Mouse (Mus musculus) neural tube, embryonic 13.5 days (tissue): ENCODE data around the gene Vps8. TPM values are rescaled to one million over a fixed set of nuclear protein-coding genes. Genes with fewer than 3 reads are reported as not detected.

Experiments
- ATAC-seq: fragments of 200-750 bp; cut with Nextera tagmentation; 2 replicates; pipeline ENCODE4 v1.8.0; 2017; ENCODE audit warnings: low read depth, mild to moderate bottlenecking, moderate TSS enrichment, moderate library complexity
- H3K27ac ChIP-seq: fragments of 300-500 bp; sonication (generic); replicated peaks from 2 replicates; pipeline ENCODE4 v1.5.1; 2015; ENCODE audit warnings: moderate library complexity, mild to moderate bottlenecking, inconsistent platforms
- H3K27me3 ChIP-seq: fragments of 300-500 bp; sonication (generic); 2 replicates; pipeline ENCODE4 v1.6.1; 2015; ENCODE audit warnings: mild to moderate bottlenecking, inconsistent platforms
- H3K36me3 ChIP-seq: fragments of 300-500 bp; sonication (generic); 2 replicates; pipeline ENCODE4 v1.6.1; 2015; ENCODE audit warnings: mild to moderate bottlenecking, inconsistent platforms
- H3K4me1 ChIP-seq: fragments of 300-500 bp; sonication (generic); replicated peaks from 2 replicates; pipeline ENCODE4 v1.6.1; 2015; ENCODE audit warnings: inconsistent platforms
- H3K4me2 ChIP-seq: fragments of 300-500 bp; sonication (generic); 2 replicates; pipeline ENCODE4 v1.6.1; 2015; ENCODE audit warnings: inconsistent platforms, mild to moderate bottlenecking, moderate library complexity
- H3K4me3 ChIP-seq: fragments of 300-500 bp; sonication (generic); 2 replicates; pipeline ENCODE4 v1.5.1; 2015; ENCODE audit warnings: mild to moderate bottlenecking, inconsistent platforms
- H3K9ac ChIP-seq: fragments of 300-500 bp; sonication (generic); 2 replicates; pipeline ENCODE4 v1.6.1; 2015; ENCODE audit warnings: moderate library complexity, mild to moderate bottlenecking, inconsistent platforms
- H3K9me3 ChIP-seq: fragments of 300-500 bp; sonication (generic); 2 replicates; pipeline ENCODE4 v1.6.1; 2016; ENCODE audit warnings: inconsistent platforms
- WGBS: fragments of 180-500 bp; shearing (Covaris S2); methylation state at CpG from one replicate; pipeline ENCODE4 v1.1.7; 2015; 5-methylcytosine and 5-hydroxymethylcytosine counted together
- polyA plus RNA-seq: library from polyadenylated mRNA; unstranded; fragments of >200 nt; fragmentation: Nextera tagmentation; extraction: Ambion mirVana; gene quantifications from 2 replicates; pipeline ENCODE4 v1.2.1, GENCODE M21; 2015

Gene Vps8
- polyA plus RNA-seq, 1 experiment from 2014 or later, result 26.7 TPM

- Histone ChIP-seq H3K27me3 (no peaks in the 10 kb centered on the region), H3K4me3 (no peak overlapping the region), H3K9me3 (no peaks in the 10 kb centered on the region), H3K4me2 (no peak overlapping the region), H3K27ac (no peak overlapping the region), H3K36me3 (peaks cover 18% of the 10 kb centered on the region), H3K9ac (no peak overlapping the region), H3K4me1 (no peaks in the 10 kb centered on the region)
- WGBS, result 87% methylated on average over 7 of the region's 7 CpGs
- ATAC-seq, result no peak
These were observed 113.5 kb downstream of the Vps8 start for GRCm38 (mm10) chr16:21536240-21537005.

DNA sequence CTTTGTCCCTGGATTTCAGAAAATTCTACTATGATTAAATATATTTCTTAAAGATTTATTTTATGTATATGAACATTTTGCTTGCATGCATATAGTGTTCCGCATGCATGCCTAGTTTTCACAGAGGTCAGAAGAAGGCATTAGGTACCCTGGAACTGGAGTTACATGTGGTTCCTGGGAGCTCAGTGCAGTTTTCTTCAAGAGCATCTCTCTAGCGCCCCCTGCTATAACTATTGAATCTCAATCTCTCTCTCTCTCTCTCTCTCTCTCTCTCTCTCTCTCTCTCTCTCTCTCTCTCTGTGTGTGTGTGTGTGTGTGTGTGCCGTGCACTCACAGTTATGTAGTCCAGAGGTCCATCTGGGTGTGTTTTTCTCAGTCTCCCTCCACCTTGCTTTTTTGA is 114.4 kb downstream of the Vps8 start:
- Histone ChIP-seq H3K4me3 (no peak overlapping the region), H3K4me1 (no peaks in the 10 kb centered on the region), H3K27ac (no peak overlapping the region), H3K9me3 (no peaks in the 10 kb centered on the region), H3K9ac (no peak overlapping the region), H3K36me3 (peaks cover 18% of the 10 kb centered on the region), H3K4me2 (no peak overlapping the region), H3K27me3 (no peaks in the 10 kb centered on the region)
- WGBS, result 65% methylated on average over 3 of the region's 3 CpGs
- ATAC-seq, result no peak

DNA sequence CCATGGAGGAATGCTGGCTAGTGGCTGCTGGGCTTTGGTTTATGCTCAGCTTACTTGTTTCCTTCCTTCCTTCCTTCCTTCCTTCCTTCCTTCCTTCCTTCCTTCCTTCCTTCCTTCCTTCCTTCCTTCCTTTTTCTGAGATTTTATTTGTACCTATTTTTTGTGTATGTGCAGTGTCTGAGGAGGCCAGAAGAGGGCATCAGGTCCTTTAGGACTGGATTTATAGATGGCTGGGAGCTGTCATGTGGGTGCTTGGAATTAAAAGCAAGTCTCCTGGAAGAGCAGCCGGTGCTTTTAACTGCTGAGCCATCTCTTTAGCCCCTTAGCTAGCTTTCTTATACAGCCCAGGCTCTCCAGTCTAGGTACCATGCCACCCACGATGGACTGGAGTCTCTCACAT is 116.0 kb downstream of the Vps8 start:
- Histone ChIP-seq H3K4me1 (no peaks in the 10 kb centered on the region), H3K9me3 (no peaks in the 10 kb centered on the region), H3K36me3 (peaks cover 13% of the 10 kb centered on the region; the same call in 1 of the 2 replicates), H3K4me2 (no peak overlapping the region), H3K27me3 (no peaks in the 10 kb centered on the region), H3K4me3 (no peak overlapping the region), H3K9ac (no peak overlapping the region), H3K27ac (no peak overlapping the region)
- 52% methylated on average over 2 of the region's 2 CpGs for WGBS
- ATAC-seq, result no peak

- WGBS, result 65% methylated on average over 1 of the region's 1 CpGs
- Histone ChIP-seq H3K27me3 (no peaks in the 10 kb centered on the region), H3K9ac (no peak overlapping the region), H3K4me2 (no peak overlapping the region), H3K4me3 (no peak overlapping the region), H3K4me1 (no peaks in the 10 kb centered on the region), H3K36me3 (peaks cover 14% of the 10 kb centered on the region), H3K9me3 (no peaks in the 10 kb centered on the region), H3K27ac (no peak overlapping the region)
- no peak for ATAC-seq
These were observed 119.6 kb downstream of the Vps8 start for GRCm38 (mm10) chr16:21542559-21542958.

GRCm38 (mm10) chr16:21547446-21547845 is 124.5 kb downstream of the Vps8 start:
- Histone ChIP-seq H3K4me3 (no peak overlapping the region), H3K9me3 (no peaks in the 10 kb centered on the region), H3K9ac (no peak overlapping the region), H3K36me3 (peaks cover 14% of the 10 kb centered on the region), H3K27me3 (no peaks in the 10 kb centered on the region), H3K4me1 (peaks cover 8% of the 10 kb centered on the region), H3K4me2 (no peak overlapping the region), H3K27ac (no peak overlapping the region)
- no peak for ATAC-seq
- WGBS, result 82% methylated on average over 5 of the region's 5 CpGs

- no peaks in the 10 kb centered on the region for H3K27me3 ChIP-seq
- H3K36me3 ChIP-seq, result peaks cover 19% of the 10 kb centered on the region
- no peaks in the 10 kb centered on the region for H3K9me3 ChIP-seq
- no peak overlapping the region for H3K9ac ChIP-seq
- no peak overlapping the region for H3K4me3 ChIP-seq
- H3K4me2 ChIP-seq, result no peak overlapping the region
- no peak for ATAC-seq
- H3K27ac ChIP-seq, result no peak overlapping the region
- H3K4me1 ChIP-seq, result peaks cover 8% of the 10 kb centered on the region
- WGBS, result 66% methylated on average over 4 of the region's 4 CpGs
These were observed 126.8 kb downstream of the Vps8 start for GRCm38 (mm10) chr16:21549751-21550150.

DNA sequence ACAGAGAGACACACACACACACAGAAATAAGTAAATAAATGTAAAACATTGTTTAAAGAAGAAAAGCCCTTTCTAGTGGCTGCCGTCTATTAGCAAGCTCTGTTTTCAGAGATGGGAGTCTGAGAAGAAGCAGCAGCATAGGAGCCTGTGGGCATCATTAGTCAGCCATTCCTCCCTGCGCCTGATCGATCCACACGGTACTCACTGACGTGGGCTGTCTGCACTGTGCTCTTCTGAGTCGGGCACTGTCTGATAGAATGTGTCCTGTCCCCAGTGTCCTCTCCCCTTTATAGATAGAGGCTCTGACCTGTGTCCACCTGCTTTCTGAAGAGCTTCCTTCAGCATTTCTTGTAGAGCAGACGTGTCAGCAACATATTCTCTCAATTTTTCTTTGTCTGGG is 127.5 kb downstream of the Vps8 start:
- Histone ChIP-seq H3K4me2 (no peak overlapping the region), H3K9ac (no peak overlapping the region), H3K9me3 (no peaks in the 10 kb centered on the region), H3K4me1 (peaks cover 8% of the 10 kb centered on the region), H3K27ac (no peak overlapping the region; the same call in 1 of the 2 replicates), H3K36me3 (peaks cover 12% of the 10 kb centered on the region), H3K4me3 (no peak overlapping the region), H3K27me3 (no peaks in the 10 kb centered on the region)
- 67% methylated on average over 7 of the region's 7 CpGs for WGBS
- peak; percentile 59; the same call in 1 of the 2 replicates for ATAC-seq

GRCm38 (mm10) chr16:21553506-21553905 is 130.6 kb downstream of the Vps8 start:
- Histone ChIP-seq H3K9ac (no peak overlapping the region), H3K4me2 (no peak overlapping the region), H3K9me3 (0 out of 2 replicates have a peak, but pooled peaks cover 4% of the 10 kb centered on the region), H3K4me1 (peaks cover 8% of the 10 kb centered on the region), H3K4me3 (no peak overlapping the region), H3K27ac (no peak overlapping the region), H3K27me3 (no peaks in the 10 kb centered on the region), H3K36me3 (peaks cover 10% of the 10 kb centered on the region)
- ATAC-seq, result no peak
- WGBS, result 78% methylated on average over 3 of the region's 3 CpGs

DNA sequence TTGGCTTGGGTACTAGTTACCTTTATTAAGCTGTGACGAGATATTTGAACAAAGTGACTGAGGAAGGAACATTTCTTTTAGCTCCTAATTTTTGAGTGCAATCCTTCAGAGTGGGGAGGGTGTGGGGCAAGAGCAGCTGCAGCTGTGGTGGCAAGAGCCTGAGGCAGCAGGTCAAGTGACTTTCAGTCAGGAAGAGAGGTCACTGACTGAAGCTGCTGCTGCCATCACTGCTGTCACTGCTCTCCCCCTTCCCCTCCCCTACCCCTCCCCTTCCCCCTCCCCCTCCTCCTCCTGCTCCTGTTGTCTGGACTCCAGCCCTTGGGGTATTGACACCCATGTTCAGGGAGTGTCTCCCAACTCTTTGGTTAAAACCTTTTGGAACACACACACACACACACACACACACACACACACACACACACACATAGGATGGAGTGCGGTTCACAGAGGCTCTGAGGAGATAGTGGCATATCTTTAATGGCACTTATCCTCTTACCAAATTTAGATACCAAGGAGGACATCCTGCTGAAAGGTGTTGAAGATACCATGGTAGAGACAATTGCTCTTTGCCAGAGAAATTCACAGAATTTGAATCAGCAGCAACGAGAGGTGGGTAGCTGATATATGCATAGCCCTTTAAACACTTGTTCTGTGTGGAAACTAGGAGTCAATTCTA is 139.8 kb downstream of the Vps8 start:
- H3K27ac ChIP-seq, result no peak overlapping the region
- no peaks in the 10 kb centered on the region for H3K4me1 ChIP-seq
- 85% methylated on average over 3 of the region's 3 CpGs for WGBS
- no peak overlapping the region for H3K4me3 ChIP-seq
- H3K9ac ChIP-seq, result no peak overlapping the region
- no peak overlapping the region for H3K4me2 ChIP-seq
- peaks cover 23% of the 10 kb centered on the region for H3K36me3 ChIP-seq
- ATAC-seq, result no peak
- no peaks in the 10 kb centered on the region for H3K9me3 ChIP-seq
- no peaks in the 10 kb centered on the region for H3K27me3 ChIP-seq

DNA sequence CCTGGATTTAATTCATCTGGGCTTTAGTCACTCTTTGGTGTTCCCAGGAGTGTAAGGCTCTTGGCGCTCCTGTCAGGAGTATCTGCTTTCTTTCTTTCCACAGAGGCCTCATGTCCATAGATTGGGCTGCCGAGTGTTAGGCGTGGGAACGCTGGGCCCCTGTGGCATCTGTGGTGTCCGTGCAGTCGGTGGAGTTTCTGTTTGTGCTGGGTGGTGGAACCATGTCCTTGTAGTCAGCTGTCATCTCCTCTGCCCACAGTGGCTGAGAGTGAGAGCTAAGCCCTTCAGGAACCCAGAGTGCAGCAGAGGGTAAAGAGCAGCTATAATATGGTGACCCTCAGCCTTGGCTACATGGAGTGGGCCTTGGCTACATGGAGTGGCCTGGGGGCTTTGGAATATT is 140.4 kb downstream of the Vps8 start:
- no peaks in the 10 kb centered on the region for H3K27me3 ChIP-seq
- no peak overlapping the region for H3K9ac ChIP-seq
- H3K36me3 ChIP-seq, result peaks cover 27% of the 10 kb centered on the region
- 90% methylated on average over 6 of the region's 6 CpGs for WGBS
- H3K4me3 ChIP-seq, result no peak overlapping the region
- H3K4me1 ChIP-seq, result no peaks in the 10 kb centered on the region
- no peak overlapping the region for H3K27ac ChIP-seq
- no peaks in the 10 kb centered on the region for H3K9me3 ChIP-seq
- ATAC-seq, result no peak
- H3K4me2 ChIP-seq, result no peak overlapping the region

GRCm38 (mm10) chr16:21567093-21567492 is 144.2 kb downstream of the Vps8 start:
- no peak overlapping the region for H3K4me3 ChIP-seq
- WGBS, result 86% methylated on average over 5 of the region's 5 CpGs
- H3K36me3 ChIP-seq, result peaks cover 14% of the 10 kb centered on the region; the same call in 1 of the 2 replicates

GRCm38 (mm10) chr16:21569952-21570351 is 147.0 kb downstream of the Vps8 start:
- no peak overlapping the region for H3K9ac ChIP-seq
- no peak overlapping the region for H3K27ac ChIP-seq
- H3K4me1 ChIP-seq, result no peaks in the 10 kb centered on the region
- no peak overlapping the region for H3K4me2 ChIP-seq
- peaks cover 14% of the 10 kb centered on the region; the same call in 1 of the 2 replicates for H3K36me3 ChIP-seq
- H3K9me3 ChIP-seq, result no peaks in the 10 kb centered on the region
- H3K4me3 ChIP-seq, result no peak overlapping the region
- H3K27me3 ChIP-seq, result no peaks in the 10 kb centered on the region
- 86% methylated on average over 7 of the region's 7 CpGs for WGBS
- no peak for ATAC-seq

More at GRCm38 (mm10) chr16:21567093-21567492, 144.2 kb downstream of the Vps8 start:
- Histone ChIP-seq H3K27me3 (no peaks in the 10 kb centered on the region), H3K4me1 (no peaks in the 10 kb centered on the region), H3K9me3 (no peaks in the 10 kb centered on the region), H3K4me2 (no peak overlapping the region), H3K9ac (no peak overlapping the region), H3K27ac (no peak overlapping the region)
- no peak for ATAC-seq
